9 mouse cellular contexts compared by ENCODE assay signal in the genomic region with DNA sequence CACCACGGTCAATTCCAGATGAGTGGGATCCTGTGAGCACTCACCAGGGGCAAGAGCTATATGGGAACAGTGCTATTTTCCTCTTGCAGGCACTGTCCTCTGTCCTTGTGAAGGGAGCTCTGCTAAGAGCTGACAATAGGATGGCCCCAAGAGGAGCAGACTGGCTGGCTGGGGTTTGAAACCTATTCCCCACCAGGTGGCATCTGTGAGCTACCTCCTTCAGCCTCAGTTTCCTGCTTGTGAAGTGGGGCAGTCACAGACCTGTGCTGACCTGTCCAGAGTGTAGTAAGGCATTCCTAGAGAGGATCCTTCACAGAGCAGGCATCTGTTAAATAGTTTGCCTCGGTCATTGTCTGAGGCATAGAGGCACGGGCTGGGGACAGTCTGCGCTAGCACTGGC.
A peak's percentile ranks its signal among the peaks of the same experiment; 100 is the strongest.
DNase-seq lines count a peak whose midpoint lies in the region; ATAC-seq and TF ChIP-seq lines count a peak whose summit lies in the region.
"Had no signal": no experiment of that assay in that cellular context is flagged by ENCODE, and none has a peak within 500 bp of the region (broad histone marks: within the 10 kb centered on the region; RNA-seq: fewer than 3 reads in every experiment).

No protein-coding gene starts in this region.

- H3K9me3 ChIP-seq in lung, postnatal 0 days (ENCODE audit: low read length), result no peaks in the 10 kb centered on the region
- H3K9me3 ChIP-seq in midbrain, embryonic 13.5 days, result no peaks in the 10 kb centered on the region

- H3K9ac ChIP-seq in lung, postnatal 0 days (replicated peaks; ENCODE audit: low read depth), result no peak overlapping the region
- H3K9ac ChIP-seq in midbrain, embryonic 13.5 days (replicated peaks), result no peak overlapping the region

- TF ChIP-seq EP300 in lung, postnatal 0 days (IDR thresholded peaks at IDR 0.05), result no peak

- ATAC-seq in lung, postnatal 0 days, result no peak
- 0 out of 2 replicates have a peak, but pooled peaks have one; percentile 56 for ATAC-seq in midbrain, embryonic 13.5 days
- ATAC-seq: Patski had no signal

- WGBS in lung, postnatal 0 days, result 65% methylated on average over 4 of the region's 4 CpGs
- 71% methylated on average over 4 of the region's 4 CpGs for WGBS in midbrain, embryonic 13.5 days

- H3K27ac ChIP-seq in lung, postnatal 0 days (ENCODE audit: low read length), result no peak overlapping the region
- H3K27ac ChIP-seq in midbrain, embryonic 13.5 days, result no peak overlapping the region

- DNase-seq in cerebellum, postnatal 25 days, result peak; percentile 49 to 64
- no peak for DNase-seq in cerebellum, adult 11 months
- no peak for DNase-seq in lung, postnatal 0 days (ENCODE audit: low spot score)
- DNase-seq in lung, postnatal 25 days (ENCODE audit: low spot score), result no peak
- peak; percentile 62 for DNase-seq in embryo, embryonic 10 days (ENCODE audit: low spot score)
- DNase-seq in left cerebral cortex, postnatal 36 days (ENCODE audit: low spot score in 2 of 2), result no peak
- no peak for DNase-seq in gastrocnemius, postnatal 14 days

- no peaks in the 10 kb centered on the region for H3K27me3 ChIP-seq in lung, postnatal 0 days (replicated peaks; ENCODE audit: insufficient read depth, low read length)
- H3K27me3 ChIP-seq in midbrain, embryonic 13.5 days, result no peaks in the 10 kb centered on the region

- peak; percentile 48 for TF ChIP-seq CTCF in lung, postnatal 0 days (IDR thresholded peaks at IDR 0.05)

- H3K4me2 ChIP-seq in lung, postnatal 0 days (replicated peaks; ENCODE audit: low read depth, low read length), result no peak overlapping the region
- H3K4me2 ChIP-seq in midbrain, embryonic 13.5 days (replicated peaks), result no peak overlapping the region

- no peaks in the 10 kb centered on the region for H3K36me3 ChIP-seq in lung, postnatal 0 days (ENCODE audit: insufficient read depth, low read length)
- no peaks in the 10 kb centered on the region for H3K36me3 ChIP-seq in midbrain, embryonic 13.5 days

- intact Hi-C loops in left cerebral cortex, postnatal 36 days (cut with DNase I), result loop anchor here (2.0 to 10.0 kb wide), 3 partner anchors 100 to 337 kb away; a partner anchor contains a TSS
- intact Hi-C loops in gastrocnemius, postnatal 14 days (cut with DNase I; ENCODE audit: low total_unique reads), result loop anchor here (5.0 kb wide), 1 partner anchor 170 kb away; no protein-coding TSS in a partner anchor

- H3K4me3 ChIP-seq in lung, postnatal 0 days (ENCODE audit: low read depth, low read length), result no peak overlapping the region
- H3K4me3 ChIP-seq in midbrain, embryonic 13.5 days (replicated peaks), result no peak overlapping the region

- H3K4me1 ChIP-seq in lung, postnatal 0 days (ENCODE audit: insufficient read depth, low read depth, low read length), result no peaks in the 10 kb centered on the region
- H3K4me1 ChIP-seq in midbrain, embryonic 13.5 days (replicated peaks), result no peaks in the 10 kb centered on the region

Comparison
In these comparisons a context has a peak if more than half of its experiments do, and no peak if none do; other contexts are left out.
1. DNase-seq: peak in cerebellum, postnatal 25 days (2 of 2) and embryo, embryonic 10 days (single experiment); none in cerebellum, adult 11 months (single experiment), lung, postnatal 0 days (single experiment), lung, postnatal 25 days (single experiment), left cerebral cortex, postnatal 36 days (0 of 2) and gastrocnemius, postnatal 14 days (single experiment).